Mouse (Mus musculus) fat pad, adult 2 months (tissue): Measurements from ENCODE around the gene 9230113P08Rik.
"Not testable (repeated sequence)": the region's sequence is repeated elsewhere in the genome, so short reads cannot be mapped to it uniquely, and the experiment has no call there.

Source experiments
- DNase-seq: peaks from one replicate; pipeline ENCODE4 v3.0.0-alpha.2; 2011; ENCODE audit warnings: low read depth, low spot score; ENCODE audit errors: extremely low read depth

The 9230113P08Rik gene

DNA sequence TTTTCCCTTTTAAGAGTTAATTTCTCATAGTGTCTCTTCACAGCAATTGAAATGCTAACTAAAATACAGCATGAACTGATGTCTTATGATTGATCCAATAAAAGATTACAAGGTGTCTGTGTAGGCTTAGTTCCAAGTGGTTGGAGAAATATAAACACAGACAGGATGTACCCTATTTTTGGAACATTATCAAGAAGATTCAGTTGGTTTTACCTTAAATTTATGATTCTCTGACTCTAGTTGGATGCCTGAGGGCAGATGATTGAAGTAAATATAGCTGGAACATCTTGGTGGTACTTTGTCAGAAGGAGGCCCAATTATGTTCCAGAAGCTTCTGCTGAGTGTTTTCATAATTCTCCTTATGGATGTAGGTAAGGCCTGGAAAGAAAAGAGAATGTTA, at the start of gene 9230113P08Rik:
Gene 9230113P08Rik, plus strand, starts transcription at position 301 of the 400 bp plus-strand sequence.
- DNase-seq, result not testable (repeated sequence)

GRCm38 (mm10) chr9:35893112-35893511, 15.1 kb upstream of the 9230113P08Rik start:
- DNase-seq, result not testable (repeated sequence)

- no peak for DNase-seq
Observed at GRCm38 (mm10) chr9:35904494-35904893, 3.7 kb upstream of the 9230113P08Rik start.

DNA sequence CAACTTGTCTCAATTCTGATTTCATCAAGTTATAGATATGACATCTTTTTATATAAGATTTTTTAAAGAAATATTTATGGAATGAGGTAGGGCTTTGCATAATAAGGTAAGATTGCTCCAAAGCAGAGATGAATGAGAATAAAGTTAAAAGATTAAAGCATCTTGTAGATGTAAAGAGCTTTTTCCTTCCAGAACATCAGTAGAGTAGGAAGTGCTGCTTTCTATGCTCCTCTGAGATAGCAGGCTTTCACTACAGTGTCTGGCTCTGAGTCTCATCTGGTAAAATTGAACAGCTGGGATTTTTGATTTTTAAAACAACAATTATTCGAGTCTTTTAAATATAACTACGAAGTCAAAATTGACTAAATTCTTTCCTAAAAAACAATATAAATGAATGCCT, 22.6 kb downstream of the 9230113P08Rik start:
- DNase-seq, result no peak
